Mouse (Mus musculus) thymus, postnatal 25 days (tissue): ENCODE data around the gene Sgms1.
"Not testable (repeated sequence)": the region's sequence is repeated elsewhere in the genome, so short reads cannot be mapped to it uniquely, and the experiment has no call there.

Experiments used
- DNase-seq: peaks from one replicate; pipeline ENCODE4 v3.0.0; 2022

Sgms1 gene

GRCm38 (mm10) chr19:32381511-32381961, 8.0 kb downstream of the Sgms1 start:
- DNase-seq = no peak

- DNase-seq = no peak
Observed at GRCm38 (mm10) chr19:32380748-32381147, 8.8 kb downstream of the Sgms1 start.

- DNase-seq = no peak
Observed at GRCm38 (mm10) chr19:32379239-32379920, 10.1 kb downstream of the Sgms1 start.

- DNase-seq = no peak
Observed at GRCm38 (mm10) chr19:32378581-32378980, 10.9 kb downstream of the Sgms1 start.

- no peak for DNase-seq
Observed at GRCm38 (mm10) chr19:32377701-32378325, 11.7 kb downstream of the Sgms1 start.

GRCm38 (mm10) chr19:32376886-32377535, 12.5 kb downstream of the Sgms1 start:
- no peak for DNase-seq

GRCm38 (mm10) chr19:32376054-32376453, 13.5 kb downstream of the Sgms1 start:
- DNase-seq = no peak

- DNase-seq = no peak
Observed at GRCm38 (mm10) chr19:32375473-32375985, 14.0 kb downstream of the Sgms1 start.

- no peak for DNase-seq
Observed at GRCm38 (mm10) chr19:32374751-32375150, 14.8 kb downstream of the Sgms1 start.

GRCm38 (mm10) chr19:32373865-32374655, 15.5 kb downstream of the Sgms1 start:
- DNase-seq = no peak

- DNase-seq = no peak
Observed at GRCm38 (mm10) chr19:32372373-32372772, 17.1 kb downstream of the Sgms1 start.

- DNase-seq = no peak
Observed at GRCm38 (mm10) chr19:32367333-32367732, 22.2 kb downstream of the Sgms1 start.

- no peak for DNase-seq
Observed at GRCm38 (mm10) chr19:32366406-32366805, 23.1 kb downstream of the Sgms1 start.

GRCm38 (mm10) chr19:32365111-32365510, 24.4 kb downstream of the Sgms1 start:
- no peak for DNase-seq

GRCm38 (mm10) chr19:32363587-32363986, 25.9 kb downstream of the Sgms1 start:
- DNase-seq = no peak

- no peak for DNase-seq
Observed at GRCm38 (mm10) chr19:32362520-32362919, 27.0 kb downstream of the Sgms1 start.

GRCm38 (mm10) chr19:32360989-32361698, 28.4 kb downstream of the Sgms1 start:
- DNase-seq = no peak

GRCm38 (mm10) chr19:32360546-32360945, 29.0 kb downstream of the Sgms1 start:
- no peak for DNase-seq

- DNase-seq = no peak
Observed at GRCm38 (mm10) chr19:32358699-32359517, 30.6 kb downstream of the Sgms1 start.

GRCm38 (mm10) chr19:32358011-32358410, 31.5 kb downstream of the Sgms1 start:
- DNase-seq = not testable (repeated sequence)

GRCm38 (mm10) chr19:32356166-32356565, 33.3 kb downstream of the Sgms1 start:
- DNase-seq = no peak
